Comparison of ENCODE assay signal across 8 mouse cellular contexts in genomic region chr4:150366510-150367208, GRCm38 (mm10).
DNase-seq lines count a peak whose midpoint lies in the region; ATAC-seq lines count a peak whose summit lies in the region.
"Had no signal": no experiment of that assay in that cellular context is flagged by ENCODE, and none has a peak within 500 bp of the region (broad histone marks: within the 10 kb centered on the region; RNA-seq: fewer than 3 reads in every experiment).

No protein-coding gene starts in this region.

- H3K9me3 ChIP-seq in midbrain, embryonic 15.5 days = no peaks in the 10 kb centered on the region
- no peaks in the 10 kb centered on the region for H3K9me3 ChIP-seq in midbrain, embryonic 16.5 days (replicated peaks; ENCODE audit: control insufficient read depth, low read length, poor library complexity, severe bottlenecking)
- no peaks in the 10 kb centered on the region for H3K9me3 ChIP-seq in liver, embryonic 13.5 days (replicated peaks)
- H3K9me3 ChIP-seq: limb, embryonic 12.5 days had no signal

- no peaks in the 10 kb centered on the region for H3K27me3 ChIP-seq in midbrain, embryonic 15.5 days (replicated peaks)
- H3K27me3 ChIP-seq in midbrain, embryonic 16.5 days (ENCODE audit: control insufficient read depth, insufficient read depth, low read depth, low read length) = no peaks in the 10 kb centered on the region
- no peaks in the 10 kb centered on the region for H3K27me3 ChIP-seq in liver, embryonic 13.5 days
- H3K27me3 ChIP-seq: limb, embryonic 12.5 days had no signal

- H3K9ac ChIP-seq in midbrain, embryonic 15.5 days = no peak overlapping the region
- no peak overlapping the region for H3K9ac ChIP-seq in midbrain, embryonic 16.5 days (ENCODE audit: low read depth, low read length)
- H3K9ac ChIP-seq in liver, embryonic 13.5 days = no peak overlapping the region
- H3K9ac ChIP-seq: limb, embryonic 12.5 days had no signal

- H3K4me2 ChIP-seq in midbrain, embryonic 15.5 days = no peak overlapping the region
- H3K4me2 ChIP-seq in midbrain, embryonic 16.5 days (ENCODE audit: low read length) = no peak overlapping the region
- H3K4me2 ChIP-seq in liver, embryonic 13.5 days = no peak overlapping the region
- H3K4me2 ChIP-seq: limb, embryonic 12.5 days had no signal

- DNase-seq in c-Kit-positive CD71-positive TER-119-positive erythroid progenitor cells, embryonic 14.5 days (ENCODE audit: low spot score) = peak; percentile 59
- DNase-seq in liver, embryonic 13.5 days = no peak
- peak; percentile 26 to 29 for DNase-seq in thymus, postnatal 36 days
- DNase-seq in layer of hippocampus, adult 18-20 months (ENCODE audit: low spot score in 2 of 2) = no peak
- DNase-seq in neural tube, embryonic 10.5 days (ENCODE audit: extremely low spot score, low spot score) = no peak

- 71% methylated on average over 6 of the region's 6 CpGs for WGBS in midbrain, embryonic 15.5 days
- 72% methylated on average over 6 of the region's 6 CpGs for WGBS in midbrain, embryonic 16.5 days
- WGBS in liver, embryonic 13.5 days (ENCODE audit: insufficient replicate concordance) = 29% methylated on average over 6 of the region's 6 CpGs

- ATAC-seq in midbrain, embryonic 15.5 days (replicated peaks) = no peak
- no peak for ATAC-seq in midbrain, embryonic 16.5 days
- peak; percentile 78 for ATAC-seq in liver, embryonic 13.5 days (ENCODE audit: low read depth)

- H3K36me3 ChIP-seq in midbrain, embryonic 15.5 days (replicated peaks) = no peaks in the 10 kb centered on the region
- H3K36me3 ChIP-seq in midbrain, embryonic 16.5 days (ENCODE audit: control insufficient read depth, insufficient read depth, low read length) = no peaks in the 10 kb centered on the region
- H3K36me3 ChIP-seq in liver, embryonic 13.5 days = no peaks in the 10 kb centered on the region
- H3K36me3 ChIP-seq: limb, embryonic 12.5 days had no signal

- peak overlapping the region; percentile 20; the same call in 1 of the 2 replicates for H3K27ac ChIP-seq in midbrain, embryonic 15.5 days
- H3K27ac ChIP-seq in midbrain, embryonic 16.5 days (ENCODE audit: low read length) = no peak overlapping the region
- H3K27ac ChIP-seq in liver, embryonic 13.5 days = no peak overlapping the region; the same call in 1 of the 2 replicates
- H3K27ac ChIP-seq: limb, embryonic 12.5 days had no signal

- H3K4me3 ChIP-seq in midbrain, embryonic 15.5 days = no peak overlapping the region
- H3K4me3 ChIP-seq in midbrain, embryonic 16.5 days (ENCODE audit: low read depth, low read length) = no peak overlapping the region
- no peak overlapping the region for H3K4me3 ChIP-seq in liver, embryonic 13.5 days (replicated peaks)
- H3K4me3 ChIP-seq: limb, embryonic 12.5 days had no signal

- peaks cover 38% of the 10 kb centered on the region for H3K4me1 ChIP-seq in midbrain, embryonic 15.5 days
- peaks cover 34% of the 10 kb centered on the region for H3K4me1 ChIP-seq in midbrain, embryonic 16.5 days (ENCODE audit: control insufficient read depth, insufficient read depth, low read length)
- H3K4me1 ChIP-seq in liver, embryonic 13.5 days (replicated peaks) = peaks cover 48% of the 10 kb centered on the region

Comparison
In these comparisons a context has a peak if more than half of its experiments do, and no peak if none do; other contexts are left out.
1. DNase-seq: peak in c-Kit-positive CD71-positive TER-119-positive erythroid progenitor cells, embryonic 14.5 days (single experiment) and thymus, postnatal 36 days (2 of 2); none in liver, embryonic 13.5 days (single experiment), layer of hippocampus, adult 18-20 months (0 of 2) and neural tube, embryonic 10.5 days (single experiment).